Mouse (Mus musculus): ENCODE results near the gene Cdk11b.
"Not testable (repeated sequence)": the region's sequence is repeated elsewhere in the genome, so short reads cannot be mapped to it uniquely, and the experiment has no call there.

The Cdk11b gene

GRCm38 (mm10) chr4:155668689-155669597 lies 44.3 kb downstream of the Cdk11b start, which contains the start of gene Mib2:
TSS of gene Mib2 (minus strand) at chr4:155669198.
- DNase-seq, result peak; percentile 100

- DNase-seq, result no peak
Observed at GRCm38 (mm10) chr4:155669598-155670075, 45.0 kb downstream of the Cdk11b start.

- DNase-seq, result not testable (repeated sequence)
Observed at GRCm38 (mm10) chr4:155670236-155670635, 45.6 kb downstream of the Cdk11b start.

- no peak for DNase-seq
Observed at GRCm38 (mm10) chr4:155672082-155672481, 47.4 kb downstream of the Cdk11b start.

GRCm38 (mm10) chr4:155675991-155676390 lies 51.3 kb downstream of the Cdk11b start:
- no peak for DNase-seq

- DNase-seq, result not testable (repeated sequence)
Observed at GRCm38 (mm10) chr4:155683670-155684277, 59.1 kb downstream of the Cdk11b start.

- DNase-seq, result not testable (repeated sequence)
Observed at GRCm38 (mm10) chr4:155687764-155688163, 63.1 kb downstream of the Cdk11b start.

GRCm38 (mm10) chr4:155690571-155691375 lies 66.1 kb downstream of the Cdk11b start:
- DNase-seq, result no peak

- DNase-seq, result no peak
Observed at GRCm38 (mm10) chr4:155692421-155692820, 67.8 kb downstream of the Cdk11b start.

- peak; percentile 81 for DNase-seq
Observed at GRCm38 (mm10) chr4:155694111-155694481, 69.4 kb downstream of the Cdk11b start, which contains the start of gene Fndc10. TSS of gene Fndc10 (plus strand) at chr4:155694342.

- peak; percentile 79 for DNase-seq
Observed at GRCm38 (mm10) chr4:155694482-155695401, 70.1 kb downstream of the Cdk11b start.

GRCm38 (mm10) chr4:155695531-155696062 lies 70.9 kb downstream of the Cdk11b start:
- DNase-seq, result no peak

GRCm38 (mm10) chr4:155696261-155697255 lies 71.9 kb downstream of the Cdk11b start:
- DNase-seq, result no peak

Measured in embryo, embryonic 11 days (tissue).